Mouse (Mus musculus): Measurements from ENCODE around the gene Tpst1. TPM values are rescaled to one million over a fixed set of nuclear protein-coding genes. Genes with fewer than 3 reads are reported as not detected.

The Tpst1 gene
- total and polyA plus RNA-seq, 3 experiments: 31.7 to 32.3 TPM; not detected in 1

DNA sequence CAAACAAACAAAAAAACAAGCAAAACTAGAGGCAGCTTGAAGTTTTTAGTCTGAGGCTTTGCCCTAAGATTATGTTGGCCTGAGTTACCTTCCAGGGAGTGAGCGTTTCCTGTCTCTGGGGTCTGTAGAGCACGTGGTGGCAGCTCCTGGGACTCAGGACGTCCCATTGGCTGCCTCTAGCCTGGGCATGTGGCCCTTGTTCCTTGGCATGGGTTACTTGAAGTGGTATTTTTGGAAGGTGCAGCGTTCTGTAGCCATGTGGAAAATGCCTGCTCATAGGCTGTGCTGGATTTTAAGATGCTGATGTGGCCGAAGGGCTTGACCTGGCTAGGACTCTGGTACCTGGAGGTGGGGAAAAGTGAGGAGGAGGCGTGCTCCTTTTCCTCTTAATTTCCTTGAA, 3.3 kb downstream of the Tpst1 start (continued):
- no peak for TF ChIP-seq ELF1 (IDR thresholded peaks at IDR 0.05; ENCODE audit: low read depth, low read length)

DNA sequence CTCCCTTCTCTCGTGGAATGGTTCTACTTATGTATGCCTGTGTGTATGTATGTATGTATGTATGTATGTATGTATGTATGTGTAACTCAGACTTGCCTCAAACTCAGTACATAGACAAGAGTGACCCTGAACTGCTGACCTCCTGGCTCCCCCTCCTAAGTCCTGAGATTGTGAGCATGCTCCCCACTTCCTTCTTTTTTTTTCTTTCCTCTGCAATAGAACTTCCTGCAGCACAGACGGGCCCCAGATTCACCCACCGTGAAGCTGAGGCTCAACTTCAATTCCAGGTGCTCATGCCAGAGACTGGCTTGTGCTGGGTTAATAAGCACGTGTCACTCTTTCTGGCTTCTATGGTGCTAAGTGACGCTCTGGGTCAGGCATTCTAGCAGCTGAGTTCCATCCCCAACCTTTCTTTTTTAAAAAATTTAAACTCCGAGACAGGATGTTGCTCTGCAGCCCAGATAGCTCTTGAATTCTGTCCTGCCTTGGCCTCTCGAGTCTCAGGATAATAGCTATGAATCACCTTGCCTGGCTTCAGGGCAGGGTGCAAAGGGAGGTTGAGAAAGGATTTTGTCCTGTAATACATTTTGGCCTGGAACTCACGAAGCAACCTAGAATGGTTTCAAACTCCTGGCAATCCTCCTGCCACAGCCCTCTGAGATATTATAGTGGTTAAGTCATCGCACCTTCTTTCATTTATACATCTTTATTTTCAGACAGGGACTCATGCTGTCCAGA, 5.1 kb downstream of the Tpst1 start:
- peak; percentile 44 for DNase-seq (ENCODE audit: low read depth, low spot score)
- H3K4me1 ChIP-seq (ENCODE audit: control insufficient read depth in 1 of 2, insufficient read depth in 2 of 2, low read length in 2 of 2): peaks cover 8 to 13% of the 10 kb centered on the region in 2 experiments
- H3K27ac ChIP-seq (ENCODE audit: control insufficient read depth, low read depth, low read length): no peak overlapping the region
- H3K9me3 ChIP-seq (replicated peaks; ENCODE audit: insufficient read depth, low read length): no peaks in the 10 kb centered on the region
- peaks cover 0 to 5% of the 10 kb centered on the region in 2 experiments; a peak in 1 of 4 replicates for H3K36me3 ChIP-seq (ENCODE audit: control insufficient read depth in 1 of 2, insufficient read depth in 2 of 2, low read length in 2 of 2)
- H3K27me3 ChIP-seq (ENCODE audit: control insufficient read depth in 1 of 2, insufficient read depth in 2 of 2, low read length in 2 of 2): no peaks in the 10 kb centered on the region
- peaks cover 9% of the 10 kb centered on the region for H3K79me2 ChIP-seq (ENCODE audit: control insufficient read depth, insufficient read depth, low read length, poor library complexity)
- no peak for TF ChIP-seq TAL1 (IDR thresholded peaks at IDR 0.05; ENCODE audit: low read length)
- peak; percentile 83 for TF ChIP-seq ZNF384 (IDR thresholded peaks at IDR 0.05; ENCODE audit: low read depth, low read length)
- peak overlapping the region; percentile 20 to 28; a peak in 3 of 4 replicates for H3K4me3 ChIP-seq (ENCODE audit: control insufficient read depth in 1 of 2, insufficient read depth in 1 of 2, low read depth in 2 of 2, low read length in 2 of 2)
- peak overlapping the region; percentile 46 for H3K9ac ChIP-seq (ENCODE audit: control insufficient read depth, low read depth, low read length, poor library complexity, severe bottlenecking)

DNA sequence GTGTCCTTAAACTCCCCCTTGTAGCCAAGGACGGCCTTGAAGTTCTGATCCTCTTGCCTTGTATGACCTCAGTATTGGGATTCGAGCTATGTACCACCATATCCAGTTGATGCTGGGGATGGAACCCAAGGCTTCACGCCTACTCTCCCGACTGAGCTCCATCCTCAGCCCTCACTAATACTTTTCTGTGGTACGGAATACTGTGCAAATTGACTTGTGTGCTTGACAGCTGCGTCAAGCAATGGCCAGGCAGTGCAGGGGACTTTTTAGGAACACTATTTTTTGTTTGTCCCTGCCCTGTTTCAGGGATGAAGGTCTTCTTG, 5.7 kb downstream of the Tpst1 start:
- H3K36me3 ChIP-seq (ENCODE audit: control insufficient read depth in 1 of 2, insufficient read depth in 2 of 2, low read length in 2 of 2): peaks cover 0 to 5% of the 10 kb centered on the region in 2 experiments; a peak in 1 of 4 replicates
- no peak for DNase-seq (ENCODE audit: low read depth, low spot score)
- H3K9me3 ChIP-seq (replicated peaks; ENCODE audit: insufficient read depth, low read length): no peaks in the 10 kb centered on the region
- peak overlapping the region; percentile 20 to 89 for H3K4me3 ChIP-seq (ENCODE audit: control insufficient read depth in 1 of 2, insufficient read depth in 1 of 2, low read depth in 2 of 2, low read length in 2 of 2)
- TF ChIP-seq ETS1 (IDR thresholded peaks at IDR 0.05; ENCODE audit: low read depth, low read length) (no peak), E2F4 (IDR thresholded peaks at IDR 0.05; ENCODE audit: borderline replicate concordance, low read depth, low read length) (no peak), ZNF384 (IDR thresholded peaks at IDR 0.05; ENCODE audit: low read depth, low read length) (no peak), USF2 (IDR thresholded peaks at IDR 0.05; ENCODE audit: borderline replicate concordance in 1 of 2, insufficient read depth in 1 of 2, low read depth in 1 of 2, low read length in 2 of 2) (no peak), CHD2 (IDR thresholded peaks at IDR 0.05; ENCODE audit: low read length) (no peak), POLR2AphosphoS5 (IDR thresholded peaks at IDR 0.05; ENCODE audit: borderline replicate concordance, low read depth, low read length) (no peak), GATA1 (IDR thresholded peaks at IDR 0.05; ENCODE audit: low read depth, low read length) (no peak), HCFC1 (IDR thresholded peaks at IDR 0.05; ENCODE audit: low read depth, low read length) (no peak), MAX (IDR thresholded peaks at IDR 0.05; ENCODE audit: low read length) (no peak), EP300 (IDR thresholded peaks at IDR 0.05; ENCODE audit: low read depth in 1 of 2, low read length in 2 of 2) (no peak), CTCF (IDR thresholded peaks at IDR 0.05 in 2 of 3, conservative IDR thresholded peaks at IDR 0.05 in 1 of 3; ENCODE audit: control insufficient read depth in 1 of 3, insufficient read depth in 1 of 3, low read depth in 2 of 3, low read length in 3 of 3, poor library complexity in 1 of 3, severe bottlenecking in 1 of 3) (no peak), SIN3A (IDR thresholded peaks at IDR 0.05; ENCODE audit: low read length) (no peak), MEF2A (IDR thresholded peaks at IDR 0.05; ENCODE audit: extremely low read depth, insufficient replicate concordance, low read depth, low read length, poor library complexity, severe bottlenecking) (no peak), USF1 (IDR thresholded peaks at IDR 0.05; ENCODE audit: low read depth, low read length) (no peak), TCF12 (IDR thresholded peaks at IDR 0.05; ENCODE audit: low read depth, low read length) (no peak), KAT2A (conservative IDR thresholded peaks at IDR 0.05; ENCODE audit: low read depth, low read length) (no peak)
- H3K4me1 ChIP-seq (ENCODE audit: control insufficient read depth in 1 of 2, insufficient read depth in 2 of 2, low read length in 2 of 2): peaks cover 8 to 13% of the 10 kb centered on the region in 2 experiments
- peak overlapping the region; percentile 46 for H3K9ac ChIP-seq (ENCODE audit: control insufficient read depth, low read depth, low read length, poor library complexity, severe bottlenecking)
- peaks cover 9% of the 10 kb centered on the region for H3K79me2 ChIP-seq (ENCODE audit: control insufficient read depth, insufficient read depth, low read length, poor library complexity)
- H3K27me3 ChIP-seq (ENCODE audit: control insufficient read depth in 1 of 2, insufficient read depth in 2 of 2, low read length in 2 of 2): no peaks in the 10 kb centered on the region
- no peak overlapping the region for H3K27ac ChIP-seq (ENCODE audit: control insufficient read depth, low read depth, low read length)

Data from MEL (cell line).